Mouse (Mus musculus) intestine, postnatal 0 days (tissue): ENCODE results near the gene Atg14. TPM values are rescaled to one million over a fixed set of nuclear protein-coding genes. Genes with fewer than 3 reads are reported as not detected.

ENCODE experiments used
- ATAC-seq: fragments of 200-750 bp; cut with Nextera tagmentation; 2 replicates; pipeline ENCODE4 v1.8.0; 2017; ENCODE audit warnings: mild to moderate bottlenecking, moderate TSS enrichment, moderate library complexity
- H3K27ac ChIP-seq: fragments of 300-500 bp; sonication (generic); 2 replicates; pipeline ENCODE4 v1.5.1; 2014; ENCODE audit warnings: mild to moderate bottlenecking, low read depth, low read length, moderate library complexity
- H3K27me3 ChIP-seq: fragments of 300-500 bp; sonication (generic); replicated peaks from 2 replicates; pipeline ENCODE4 v1.6.1; 2014; ENCODE audit warnings: low read length, mixed read lengths; ENCODE audit not compliant: control insufficient read depth, insufficient read depth
- H3K36me3 ChIP-seq: fragments of 300-500 bp; sonication (generic); 2 replicates; pipeline ENCODE4 v1.6.1; 2014; ENCODE audit warnings: mild to moderate bottlenecking, moderate library complexity; ENCODE audit not compliant: control insufficient read depth, insufficient read depth
- H3K4me1 ChIP-seq: fragments of 300-500 bp; sonication (generic); replicated peaks from 2 replicates; pipeline ENCODE4 v1.6.1; 2014; ENCODE audit warnings: antibody characterized with exemption, low read length, mixed read lengths; ENCODE audit not compliant: control insufficient read depth, insufficient read depth
- H3K4me2 ChIP-seq: fragments of 300-500 bp; sonication (generic); replicated peaks from 2 replicates; pipeline ENCODE4 v1.6.1; 2014; ENCODE audit warnings: low read depth, mild to moderate bottlenecking, moderate library complexity
- H3K4me3 ChIP-seq: fragments of 300-500 bp; sonication (generic); 2 replicates; pipeline ENCODE4 v1.5.1; 2014; ENCODE audit warnings: low read depth, low read length
- H3K9ac ChIP-seq: fragments of 300-500 bp; sonication (generic); 2 replicates; pipeline ENCODE4 v1.6.1; 2014; ENCODE audit warnings: mild to moderate bottlenecking, low read depth, low read length
- H3K9me3 ChIP-seq: fragments of 300-500 bp; sonication (generic); 2 replicates; pipeline ENCODE4 v1.6.1; 2016; ENCODE audit warnings: mixed run types; ENCODE audit not compliant: control insufficient read depth
- CTCF ChIP-seq: sonication (generic); IDR thresholded peaks from 2 replicates; pipeline ENCODE4 v1.5.1; 2016; ENCODE audit warnings: low read depth, mild to moderate bottlenecking, control low read depth, antibody characterized with exemption, moderate library complexity
- WGBS: fragments of 180-500 bp; shearing (Covaris S2); extraction: QIAGEN DNeasy Blood & Tissue Kit; methylation state at CpG from one replicate; pipeline ENCODE4 v1.1.7; 2014; 5-methylcytosine and 5-hydroxymethylcytosine counted together
- polyA plus RNA-seq: library from polyadenylated mRNA; unstranded; fragments of >200 nt; fragmentation: Nextera tagmentation; extraction: Ambion mirVana; gene quantifications from 2 replicates; pipeline ENCODE4 v1.2.1, GENCODE M21; 2015

The Atg14 gene
- polyA plus RNA-seq, 1 experiment from 2014 or later: 7.8 TPM

- no peak overlapping the region for H3K4me3 ChIP-seq
- 71% methylated on average over 3 of the region's 3 CpGs for WGBS
- 0 out of 2 replicates have a peak overlapping the region, but pooled peaks have one; percentile 9 for H3K27ac ChIP-seq
- no peak for ATAC-seq
- no peak overlapping the region for H3K9ac ChIP-seq
- no peaks in the 10 kb centered on the region for H3K9me3 ChIP-seq
- no peak for TF ChIP-seq CTCF
- H3K4me2 ChIP-seq: no peak overlapping the region
- H3K36me3 ChIP-seq: peaks cover 8% of the 10 kb centered on the region; the same call in 1 of the 2 replicates
- no peaks in the 10 kb centered on the region for H3K27me3 ChIP-seq
- H3K4me1 ChIP-seq: peaks cover 4% of the 10 kb centered on the region
These were observed 42.2 kb downstream of the Atg14 start for GRCm38 (mm10) chr14:47528293-47528692.

GRCm38 (mm10) chr14:47527833-47528232 is 42.6 kb downstream of the Atg14 start:
- 53% methylated on average over 2 of the region's 2 CpGs for WGBS
- Histone ChIP-seq H3K27me3 (no peaks in the 10 kb centered on the region), H3K4me1 (peaks cover 4% of the 10 kb centered on the region; the same call in 1 of the 2 replicates), H3K27ac (0 out of 2 replicates have a peak overlapping the region, but pooled peaks have one; percentile 41), H3K9me3 (no peaks in the 10 kb centered on the region), H3K4me3 (no peak overlapping the region), H3K4me2 (no peak overlapping the region), H3K36me3 (peaks cover 8% of the 10 kb centered on the region; the same call in 1 of the 2 replicates), H3K9ac (no peak overlapping the region)
- ATAC-seq: no peak
- no peak for TF ChIP-seq CTCF

- Histone ChIP-seq H3K4me3 (no peak overlapping the region), H3K4me1 (peaks cover 4% of the 10 kb centered on the region; the same call in 1 of the 2 replicates), H3K4me2 (no peak overlapping the region), H3K27ac (no peak overlapping the region), H3K27me3 (no peaks in the 10 kb centered on the region), H3K9me3 (no peaks in the 10 kb centered on the region), H3K36me3 (peaks cover 8% of the 10 kb centered on the region; the same call in 1 of the 2 replicates), H3K9ac (no peak overlapping the region)
- ATAC-seq: no peak
- 92% methylated on average over 5 of the region's 5 CpGs for WGBS
- no peak for TF ChIP-seq CTCF
These were observed 44.6 kb downstream of the Atg14 start for GRCm38 (mm10) chr14:47525861-47526260.

GRCm38 (mm10) chr14:47525374-47525773 is 45.1 kb downstream of the Atg14 start:
- Histone ChIP-seq H3K9ac (no peak overlapping the region), H3K36me3 (peaks cover 6% of the 10 kb centered on the region; the same call in 1 of the 2 replicates), H3K4me2 (no peak overlapping the region), H3K9me3 (no peaks in the 10 kb centered on the region), H3K4me1 (peaks cover 4% of the 10 kb centered on the region; the same call in 1 of the 2 replicates), H3K27me3 (no peaks in the 10 kb centered on the region), H3K4me3 (no peak overlapping the region), H3K27ac (0 out of 2 replicates have a peak overlapping the region, but pooled peaks have one; percentile 15)
- WGBS: 66% methylated on average over 8 of the region's 8 CpGs
- no peak for ATAC-seq
- TF ChIP-seq CTCF: no peak

- Histone ChIP-seq H3K27ac (no peak overlapping the region), H3K9me3 (no peaks in the 10 kb centered on the region), H3K4me2 (no peak overlapping the region), H3K27me3 (no peaks in the 10 kb centered on the region), H3K36me3 (0 out of 2 replicates have a peak, but pooled peaks cover 2% of the 10 kb centered on the region), H3K9ac (no peak overlapping the region), H3K4me1 (peaks cover 4% of the 10 kb centered on the region; the same call in 1 of the 2 replicates), H3K4me3 (no peak overlapping the region)
- WGBS: 32% methylated on average over 7 of the region's 7 CpGs
- TF ChIP-seq CTCF: no peak
- no peak for ATAC-seq
These were observed 48.1 kb downstream of the Atg14 start for GRCm38 (mm10) chr14:47522301-47522700.

GRCm38 (mm10) chr14:47521609-47522008 is 48.8 kb downstream of the Atg14 start:
- no peak for ATAC-seq
- Histone ChIP-seq H3K4me2 (no peak overlapping the region), H3K27ac (no peak overlapping the region)

More at GRCm38 (mm10) chr14:47521609-47522008, 48.8 kb downstream of the Atg14 start:
- H3K9ac ChIP-seq: no peak overlapping the region
- 88% methylated on average over 1 of the region's 1 CpGs for WGBS
- peaks cover 4% of the 10 kb centered on the region; the same call in 1 of the 2 replicates for H3K4me1 ChIP-seq
- TF ChIP-seq CTCF: no peak
- H3K36me3 ChIP-seq: 0 out of 2 replicates have a peak, but pooled peaks cover 2% of the 10 kb centered on the region
- H3K9me3 ChIP-seq: no peaks in the 10 kb centered on the region
- no peak overlapping the region for H3K4me3 ChIP-seq
- H3K27me3 ChIP-seq: no peaks in the 10 kb centered on the region
